Mouse (Mus musculus) left cerebral cortex, adult 11 months (tissue): ENCODE measurements around the gene Tnfrsf1b.
"Not testable (repeated sequence)": the region's sequence is repeated elsewhere in the genome, so short reads cannot be mapped to it uniquely, and the experiment has no call there.

Experiments
- DNase-seq: peaks from one replicate; pipeline ENCODE4 v3.0.0; 2022; ENCODE audit warnings: low spot score

Gene Tnfrsf1b

DNA sequence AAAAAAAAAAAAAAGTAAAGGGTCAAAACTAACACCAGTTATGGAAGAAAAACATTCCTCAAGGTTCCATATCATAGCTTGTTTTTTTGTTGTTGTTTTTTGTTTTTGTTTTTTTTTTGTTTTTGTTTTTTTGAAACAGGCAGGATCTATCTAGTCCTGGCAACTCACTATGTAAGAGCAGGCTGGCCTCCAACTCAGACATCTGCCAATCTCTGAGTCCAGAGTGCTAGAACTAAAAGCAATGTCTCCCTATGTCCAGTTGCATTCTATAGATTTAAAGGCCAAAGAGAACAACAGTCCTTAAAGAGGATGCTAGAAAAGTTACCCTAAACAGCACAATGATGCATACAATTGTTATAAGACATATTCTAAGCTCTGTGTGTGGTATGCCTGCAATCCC lies 58.1 kb downstream of the Tnfrsf1b start:
- DNase-seq: no peak

DNA sequence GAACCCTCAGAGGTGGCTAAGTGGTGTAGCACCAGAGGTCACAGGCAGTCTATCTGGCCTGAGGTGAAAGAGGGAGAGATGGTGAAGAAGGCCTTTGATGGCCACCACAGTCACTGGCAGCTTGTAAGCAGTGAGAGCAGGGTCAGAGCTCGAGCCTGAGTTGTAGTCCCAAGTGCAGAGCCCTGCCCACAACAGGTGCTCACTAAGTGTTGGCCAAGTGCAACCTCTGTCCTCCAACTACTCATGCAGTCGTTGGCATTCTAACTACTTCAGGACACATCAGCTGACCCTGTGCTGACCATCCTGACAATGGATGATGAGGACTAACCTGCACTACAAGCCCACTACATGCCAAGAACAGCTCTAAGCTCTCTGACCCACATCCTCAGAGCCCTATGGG lies 59.1 kb downstream of the Tnfrsf1b start:
- no peak for DNase-seq

DNA sequence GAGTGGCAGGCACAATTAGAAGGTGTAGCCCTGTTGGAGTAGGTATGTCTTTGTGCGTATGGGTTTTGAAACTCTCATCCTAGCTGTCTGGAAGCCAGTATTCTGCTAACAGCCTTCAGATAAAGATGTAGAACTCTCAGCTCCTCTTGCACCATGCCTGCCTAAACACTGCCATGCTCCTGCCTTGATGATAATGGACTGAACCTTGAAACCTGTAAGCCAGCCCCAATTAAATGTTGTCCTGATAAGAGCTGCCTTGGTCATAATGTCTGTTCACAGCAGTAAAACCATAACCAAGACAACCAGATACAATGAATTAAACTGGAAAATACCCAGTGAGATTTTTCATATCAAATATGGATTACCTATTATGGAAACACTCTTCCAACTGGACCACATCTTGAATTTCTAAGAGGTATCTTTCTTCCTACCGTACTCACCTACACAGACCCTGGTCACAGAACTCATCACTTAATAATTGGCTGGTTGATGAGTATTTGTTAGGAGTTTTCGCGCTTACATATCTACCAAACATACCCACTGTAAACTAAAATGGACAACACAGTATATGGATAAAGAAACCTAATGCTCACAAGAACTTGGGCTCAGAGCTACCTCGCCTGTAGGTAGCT lies 67.6 kb downstream of the Tnfrsf1b start:
- DNase-seq: no peak

DNA sequence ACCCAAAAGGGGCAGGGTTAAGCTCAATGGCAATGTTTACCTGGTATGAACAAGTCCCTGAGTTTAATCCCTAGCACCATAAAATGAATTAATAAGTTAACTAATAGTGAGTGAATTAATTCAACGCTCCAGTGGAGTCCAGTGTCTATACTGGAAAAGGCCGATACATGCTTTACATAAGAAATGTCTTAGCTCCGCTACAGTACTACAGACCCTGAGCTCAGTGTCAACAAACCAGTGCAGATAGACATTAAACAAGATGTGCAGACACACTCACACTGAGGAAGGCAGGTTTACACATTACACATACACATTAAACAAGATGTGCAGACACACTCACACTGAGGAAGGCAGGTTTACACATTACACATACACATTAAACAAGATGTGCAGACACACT lies 81.1 kb downstream of the Tnfrsf1b start:
- not testable (repeated sequence) for DNase-seq

DNA sequence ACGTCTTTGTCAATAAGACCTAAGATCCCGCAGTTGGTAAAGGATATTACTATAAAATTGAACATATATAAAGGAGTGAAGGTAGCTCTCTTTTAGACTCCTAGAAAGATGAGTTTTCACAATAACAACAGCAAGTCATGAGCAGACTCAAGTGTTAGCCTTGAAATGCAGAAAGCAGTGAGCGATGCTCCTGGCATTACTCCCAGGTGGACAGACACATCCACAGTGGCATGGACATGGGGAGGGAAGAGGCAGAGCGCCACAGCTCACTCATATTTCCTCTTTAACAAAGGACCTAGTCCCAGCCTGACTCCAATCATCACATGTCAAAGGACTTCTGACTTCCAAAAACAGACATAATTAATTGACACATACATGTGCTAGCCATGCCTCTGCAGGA lies 82.6 kb downstream of the Tnfrsf1b start:
- no peak for DNase-seq
